Mouse (Mus musculus) hindbrain, embryonic 12.5 days (tissue): ENCODE results near the gene Pip4k2c. TPM values are rescaled to one million over a fixed set of nuclear protein-coding genes. Genes with fewer than 3 reads are reported as not detected.
A peak's percentile ranks its signal among the peaks of the same experiment; 100 is the strongest.

Experiments
- ATAC-seq: fragments of 200-750 bp; cut with Nextera tagmentation; 2 replicates; pipeline ENCODE4 v1.8.0; 2017; ENCODE audit warnings: moderate TSS enrichment; ENCODE audit not compliant: low FRiP score
- H3K27ac ChIP-seq: fragments of 300-500 bp; sonication (generic); 2 replicates; pipeline ENCODE4 v1.5.1; 2016; ENCODE audit warnings: mild to moderate bottlenecking
- H3K27me3 ChIP-seq: fragments of 300-500 bp; sonication (generic); 2 replicates; pipeline ENCODE4 v1.6.1; 2016; ENCODE audit warnings: mild to moderate bottlenecking
- H3K36me3 ChIP-seq: fragments of 300-500 bp; sonication (generic); 2 replicates; pipeline ENCODE4 v1.6.1; 2016; ENCODE audit warnings: mild to moderate bottlenecking
- H3K4me1 ChIP-seq: fragments of 300-500 bp; sonication (generic); 2 replicates; pipeline ENCODE4 v1.6.1; 2016
- H3K4me2 ChIP-seq: fragments of 300-500 bp; sonication (generic); replicated peaks from 2 replicates; pipeline ENCODE4 v1.6.1; 2016; ENCODE audit warnings: mild to moderate bottlenecking
- H3K4me3 ChIP-seq: fragments of 300-500 bp; sonication (generic); 2 replicates; pipeline ENCODE4 v1.5.1; 2016; ENCODE audit warnings: mild to moderate bottlenecking
- H3K9ac ChIP-seq: fragments of 300-500 bp; sonication (generic); 2 replicates; pipeline ENCODE4 v1.6.1; 2016; ENCODE audit warnings: mild to moderate bottlenecking, moderate library complexity
- H3K9me3 ChIP-seq: fragments of 300-500 bp; sonication (generic); replicated peaks from 2 replicates; pipeline ENCODE4 v1.6.1; 2016; ENCODE audit warnings: mild to moderate bottlenecking
- WGBS: fragments of 180-500 bp; shearing (Covaris S2); methylation state at CpG from one replicate; pipeline ENCODE4 v1.1.7; 2016; 5-methylcytosine and 5-hydroxymethylcytosine counted together
- polyA plus RNA-seq: library from polyadenylated mRNA; unstranded; fragments of >200 nt; fragmentation: Nextera tagmentation; extraction: Ambion mirVana; gene quantifications from 2 replicates; pipeline ENCODE4 v1.2.1, GENCODE M21; 2016

Pip4k2c gene
- polyA plus RNA-seq: 23.2 and 24.9 TPM in 2 replicates

- Histone ChIP-seq H3K27ac (peak within 1 kb of the TSS; percentile 56), H3K9ac (peak within 1 kb of the TSS; percentile 86), H3K4me3 (peak within 1 kb of the TSS; percentile 82)
These were observed at the start of gene Pip4k2c for GRCm38 (mm10) chr10:127211414-127211854. Gene Pip4k2c (minus strand): TSS chr10:127211585.

GRCm38 (mm10) chr10:127258489-127258888, 47.1 kb upstream of the Pip4k2c start:
- peaks cover 5% of the 10 kb centered on the region for H3K27me3 ChIP-seq
- no peak overlapping the region for H3K27ac ChIP-seq
- ATAC-seq: no peak
- peak overlapping the region; percentile 74 for H3K4me2 ChIP-seq
- peaks cover 44% of the 10 kb centered on the region for H3K4me1 ChIP-seq
- no peaks in the 10 kb centered on the region for H3K36me3 ChIP-seq
- 70% methylated on average over 8 of the region's 8 CpGs for WGBS
- no peaks in the 10 kb centered on the region for H3K9me3 ChIP-seq
- no peak overlapping the region for H3K4me3 ChIP-seq
- no peak overlapping the region for H3K9ac ChIP-seq

More at GRCm38 (mm10) chr10:127211414-127211854, at the start of gene Pip4k2c:
- Histone ChIP-seq H3K9me3 (no peaks in the 10 kb centered on the region), H3K4me2 (peak within 1 kb of the TSS; percentile 91), H3K4me1 (peaks cover 13% of the 10 kb centered on the region), H3K36me3 (peaks cover 21% of the 10 kb centered on the region), H3K27me3 (no peaks in the 10 kb centered on the region; the same call in 1 of the 2 replicates)
- peak; percentile 95 for ATAC-seq
- 0% methylated on average over 27 of the region's 47 CpGs for WGBS

GRCm38 (mm10) chr10:127257790-127258189, 46.4 kb upstream of the Pip4k2c start:
- 85% methylated on average over 6 of the region's 6 CpGs for WGBS
- no peak for ATAC-seq
- H3K4me2 ChIP-seq: no peak overlapping the region

GRCm38 (mm10) chr10:127255625-127256345, 44.4 kb upstream of the Pip4k2c start:
- Histone ChIP-seq H3K4me3 (no peak overlapping the region), H3K4me1 (peaks cover 27% of the 10 kb centered on the region), H3K36me3 (no peaks in the 10 kb centered on the region; the same call in 1 of the 2 replicates), H3K9me3 (no peaks in the 10 kb centered on the region), H3K27ac (no peak overlapping the region), H3K4me2 (peak overlapping the region; percentile 34), H3K27me3 (no peaks in the 10 kb centered on the region), H3K9ac (no peak overlapping the region)
- ATAC-seq: no peak
- WGBS: 26% methylated on average over 14 of the region's 14 CpGs

More at GRCm38 (mm10) chr10:127257790-127258189, 46.4 kb upstream of the Pip4k2c start:
- Histone ChIP-seq H3K4me3 (no peak overlapping the region), H3K9me3 (no peaks in the 10 kb centered on the region), H3K4me1 (peaks cover 40% of the 10 kb centered on the region), H3K27ac (no peak overlapping the region), H3K27me3 (no peaks in the 10 kb centered on the region; the same call in 1 of the 2 replicates), H3K9ac (no peak overlapping the region), H3K36me3 (no peaks in the 10 kb centered on the region)

- no peak overlapping the region for H3K4me3 ChIP-seq
- H3K4me2 ChIP-seq: no peak overlapping the region
- no peak overlapping the region for H3K9ac ChIP-seq
- H3K27ac ChIP-seq: no peak overlapping the region
- H3K27me3 ChIP-seq: no peaks in the 10 kb centered on the region
- peaks cover 22% of the 10 kb centered on the region for H3K36me3 ChIP-seq
- H3K4me1 ChIP-seq: no peaks in the 10 kb centered on the region
- no peak for ATAC-seq
- no peaks in the 10 kb centered on the region for H3K9me3 ChIP-seq
- 85% methylated on average over 5 of the region's 5 CpGs for WGBS
These were observed 39.4 kb upstream of the Pip4k2c start for GRCm38 (mm10) chr10:127250810-127251209.

- H3K27me3 ChIP-seq: no peaks in the 10 kb centered on the region
- ATAC-seq: no peak
- no peak overlapping the region for H3K27ac ChIP-seq
- no peak overlapping the region for H3K4me2 ChIP-seq
- WGBS: 66% methylated on average over 18 of the region's 18 CpGs
- no peaks in the 10 kb centered on the region for H3K9me3 ChIP-seq
- H3K4me1 ChIP-seq: peaks cover 6% of the 10 kb centered on the region; the same call in 1 of the 2 replicates
- H3K36me3 ChIP-seq: peaks cover 83% of the 10 kb centered on the region
- H3K9ac ChIP-seq: no peak overlapping the region
- H3K4me3 ChIP-seq: no peak overlapping the region
These were observed 26.9 kb upstream of the Pip4k2c start for GRCm38 (mm10) chr10:127238241-127238824.

GRCm38 (mm10) chr10:127236541-127236940, 25.2 kb upstream of the Pip4k2c start:
- peaks cover 70% of the 10 kb centered on the region for H3K36me3 ChIP-seq
- 31% methylated on average over 9 of the region's 9 CpGs for WGBS

GRCm38 (mm10) chr10:127233141-127233540, 21.8 kb upstream of the Pip4k2c start:
- no peak overlapping the region for H3K27ac ChIP-seq
- peaks cover 61% of the 10 kb centered on the region for H3K36me3 ChIP-seq
- no peaks in the 10 kb centered on the region for H3K9me3 ChIP-seq
- no peak for ATAC-seq
- no peak overlapping the region for H3K4me2 ChIP-seq
- WGBS: 87% methylated on average over 9 of the region's 9 CpGs
- peaks cover 6% of the 10 kb centered on the region; the same call in 1 of the 2 replicates for H3K4me1 ChIP-seq
- H3K9ac ChIP-seq: no peak overlapping the region
- no peaks in the 10 kb centered on the region for H3K27me3 ChIP-seq
- H3K4me3 ChIP-seq: no peak overlapping the region

More at GRCm38 (mm10) chr10:127236541-127236940, 25.2 kb upstream of the Pip4k2c start:
- H3K4me3 ChIP-seq: no peak overlapping the region
- ATAC-seq: peak; percentile 40; the same call in 1 of the 2 replicates
- H3K4me2 ChIP-seq: no peak overlapping the region
- no peaks in the 10 kb centered on the region for H3K27me3 ChIP-seq
- no peak overlapping the region for H3K9ac ChIP-seq
- no peak overlapping the region for H3K27ac ChIP-seq
- no peaks in the 10 kb centered on the region for H3K9me3 ChIP-seq
- peaks cover 6% of the 10 kb centered on the region; the same call in 1 of the 2 replicates for H3K4me1 ChIP-seq

GRCm38 (mm10) chr10:127231741-127232140, 20.4 kb upstream of the Pip4k2c start:
- H3K9me3 ChIP-seq: no peaks in the 10 kb centered on the region
- H3K9ac ChIP-seq: no peak overlapping the region
- peaks cover 55% of the 10 kb centered on the region for H3K36me3 ChIP-seq
- no peak overlapping the region for H3K27ac ChIP-seq
- 0 out of 2 replicates have a peak, but pooled peaks cover under 1% of the 10 kb centered on the region for H3K27me3 ChIP-seq
- no peak overlapping the region for H3K4me3 ChIP-seq
- H3K4me1 ChIP-seq: peaks cover 5% of the 10 kb centered on the region; the same call in 1 of the 2 replicates
- WGBS: 87% methylated on average over 14 of the region's 14 CpGs
- no peak overlapping the region for H3K4me2 ChIP-seq
- no peak for ATAC-seq

- Histone ChIP-seq H3K4me1 (peaks cover 2% of the 10 kb centered on the region), H3K36me3 (peaks cover 48% of the 10 kb centered on the region), H3K4me3 (no peak overlapping the region), H3K9ac (0 out of 2 replicates have a peak overlapping the region, but pooled peaks have one; percentile 1), H3K9me3 (no peaks in the 10 kb centered on the region), H3K27ac (no peak overlapping the region), H3K4me2 (no peak overlapping the region), H3K27me3 (0 out of 2 replicates have a peak, but pooled peaks cover 4% of the 10 kb centered on the region)
- WGBS: 86% methylated on average over 12 of the region's 12 CpGs
- ATAC-seq: no peak
These were observed 19.3 kb upstream of the Pip4k2c start for GRCm38 (mm10) chr10:127230693-127231092.

- Histone ChIP-seq H3K4me2 (no peak overlapping the region), H3K4me3 (no peak overlapping the region), H3K27ac (no peak overlapping the region), H3K36me3 (peaks cover 46% of the 10 kb centered on the region), H3K9ac (no peak overlapping the region), H3K9me3 (no peaks in the 10 kb centered on the region), H3K27me3 (0 out of 2 replicates have a peak, but pooled peaks cover 4% of the 10 kb centered on the region), H3K4me1 (peaks cover 3% of the 10 kb centered on the region)
- 0 out of 2 replicates have a peak, but pooled peaks have one; percentile 71 for ATAC-seq
- WGBS: 22% methylated on average over 4 of the region's 4 CpGs
These were observed 17.5 kb upstream of the Pip4k2c start for GRCm38 (mm10) chr10:127228897-127229296.

GRCm38 (mm10) chr10:127227163-127227562, 15.8 kb upstream of the Pip4k2c start:
- H3K4me3 ChIP-seq: no peak overlapping the region
- no peaks in the 10 kb centered on the region for H3K9me3 ChIP-seq
- no peak overlapping the region for H3K9ac ChIP-seq
- ATAC-seq: no peak
- H3K27ac ChIP-seq: no peak overlapping the region
- peaks cover 39% of the 10 kb centered on the region for H3K36me3 ChIP-seq
- 90% methylated on average over 8 of the region's 8 CpGs for WGBS
- peaks cover 3% of the 10 kb centered on the region for H3K4me1 ChIP-seq
- 0 out of 2 replicates have a peak, but pooled peaks cover 4% of the 10 kb centered on the region for H3K27me3 ChIP-seq
- no peak overlapping the region for H3K4me2 ChIP-seq
